Mouse (Mus musculus) cortical plate, adult 2 months (tissue): ENCODE results near the gene Lmntd1.

Experiments
- CTCF ChIP-seq: fragments of 200-500 bp; IDR thresholded peaks from 2 replicates; pipeline ENCODE4 v1.5.1; 2011; ENCODE audit warnings: mild to moderate bottlenecking, control low read depth, low read length; ENCODE audit not compliant: insufficient read depth; ENCODE audit errors: extremely low read depth
- POLR2A ChIP-seq: fragments of 200-500 bp; IDR thresholded peaks from 2 replicates; pipeline ENCODE4 v1.6.1; 2011; ENCODE audit warnings: mild to moderate bottlenecking, low read length, control low read depth; ENCODE audit not compliant: insufficient read depth; ENCODE audit errors: extremely low read depth

DNA sequence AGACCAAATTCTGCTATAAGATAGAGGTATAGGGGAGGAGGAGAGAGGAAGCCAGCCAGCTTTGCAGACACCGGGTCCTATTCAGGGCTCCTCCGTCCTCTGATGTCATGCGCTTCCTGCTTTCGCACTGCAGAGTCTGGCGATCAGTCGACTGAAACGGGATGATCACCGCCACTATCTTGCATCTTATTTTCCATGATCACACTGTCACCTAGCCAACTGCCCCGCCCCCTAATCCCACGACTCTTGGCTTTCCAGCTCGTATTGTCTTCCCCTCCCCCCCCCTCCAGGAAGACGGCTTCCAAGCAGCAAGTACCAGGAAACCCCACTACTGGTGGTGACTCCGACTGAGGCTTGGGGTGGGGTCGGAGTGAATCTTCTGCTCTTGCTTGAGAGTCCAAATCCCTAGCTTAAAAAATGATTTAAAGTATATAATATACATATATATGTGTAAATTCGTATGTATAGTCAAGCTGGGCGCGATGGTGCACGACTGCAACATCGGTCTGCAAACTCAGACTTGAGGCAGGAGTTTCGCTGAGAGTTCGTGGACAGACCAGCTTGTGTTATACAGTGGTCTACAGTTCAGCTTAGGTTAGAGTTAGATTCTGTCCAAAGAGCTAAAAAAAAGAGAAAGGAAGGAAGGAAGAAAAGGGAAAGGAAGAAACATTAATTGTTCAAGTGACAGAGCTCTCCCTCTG lies 274.0 kb downstream of the Lmntd1 start:
- TF ChIP-seq CTCF (no peak), POLR2A (no peak)
